Mouse (Mus musculus) G1E-ER4 (cell line): ENCODE data around the gene Spg21. TPM values are rescaled to one million over a fixed set of nuclear protein-coding genes. Genes with fewer than 3 reads are reported as not detected.

ENCODE experiments used
- GATA1 ChIP-seq: IDR thresholded peaks from one replicate; pipeline ENCODE4 v1.8.0; 2012; ENCODE audit warnings: low read length, inconsistent platforms
- polyA plus RNA-seq: library from polyadenylated mRNA; stranded (reverse); fragments of >175 nt; gene quantifications from 2 replicates; pipeline ENCODE4 v1.2.3, GENCODE M21; 2012

Spg21 gene
- polyA plus RNA-seq, 1 experiment = 28.0 TPM

DNA sequence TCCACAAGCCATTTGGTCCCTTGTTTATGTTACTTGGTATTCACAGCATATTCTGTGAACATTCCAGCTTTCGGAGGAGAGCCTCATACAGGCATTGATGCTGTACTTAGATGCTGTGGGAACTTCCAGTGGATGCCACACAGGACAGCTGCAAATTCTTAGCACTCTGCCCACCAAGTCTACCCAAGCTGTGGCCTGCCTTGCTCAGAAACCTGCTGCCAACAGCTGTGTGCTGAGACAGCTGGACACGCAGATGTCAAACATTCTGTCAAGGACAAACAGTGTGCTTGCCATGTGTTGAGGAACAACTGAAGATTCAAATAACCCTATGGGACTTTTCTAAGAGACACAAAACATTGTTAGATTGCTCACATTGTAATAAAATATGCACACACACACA, 1.8 kb upstream of the Spg21 start:
- TF ChIP-seq GATA1 = no peak

DNA sequence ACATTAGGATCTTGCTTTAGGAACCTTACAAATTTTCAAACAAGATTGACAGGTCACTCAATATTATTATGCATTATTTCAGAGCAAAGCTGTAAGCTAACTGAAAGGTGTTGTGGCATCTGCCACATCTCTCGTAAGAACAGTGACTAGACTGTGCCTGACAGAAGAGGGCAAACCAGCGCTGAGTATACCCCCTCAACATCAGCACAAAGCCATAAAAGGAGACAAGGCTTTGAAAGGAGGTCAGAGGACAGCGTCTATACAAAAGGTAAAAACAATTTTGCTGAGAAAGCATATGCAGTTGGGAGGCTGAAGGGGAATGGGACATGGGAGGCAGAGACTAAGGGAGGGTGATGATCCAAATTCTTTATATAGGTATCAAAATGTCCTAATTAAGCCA, 549 bp upstream of the Spg21 start:
- TF ChIP-seq GATA1 = no peak

DNA sequence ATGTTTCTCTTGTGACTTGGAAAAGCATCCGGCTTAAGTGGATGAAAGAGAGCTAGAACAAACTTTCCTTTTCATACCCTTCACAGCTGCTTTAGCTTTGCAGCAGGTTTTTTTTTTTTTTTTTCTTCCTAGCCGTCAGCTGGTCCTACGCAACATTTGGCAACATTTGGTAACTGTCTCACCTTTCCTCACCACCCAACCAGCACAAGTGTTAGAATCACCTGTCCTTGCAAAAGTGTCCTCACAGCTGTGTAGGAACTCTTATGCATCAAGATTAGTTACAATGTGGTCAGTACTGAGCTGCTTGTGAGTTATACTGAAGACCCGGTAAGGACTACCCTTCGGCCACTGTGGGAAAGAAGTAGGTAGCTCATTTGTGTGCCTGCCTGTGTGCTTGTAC, 1.8 kb downstream of the Spg21 start:
- no peak for TF ChIP-seq GATA1

GRCm38 (mm10) chr9:65464161-65464560, 3.4 kb downstream of the Spg21 start:
- TF ChIP-seq GATA1 = no peak

GRCm38 (mm10) chr9:65465241-65465640, 4.5 kb downstream of the Spg21 start:
- no peak for TF ChIP-seq GATA1

DNA sequence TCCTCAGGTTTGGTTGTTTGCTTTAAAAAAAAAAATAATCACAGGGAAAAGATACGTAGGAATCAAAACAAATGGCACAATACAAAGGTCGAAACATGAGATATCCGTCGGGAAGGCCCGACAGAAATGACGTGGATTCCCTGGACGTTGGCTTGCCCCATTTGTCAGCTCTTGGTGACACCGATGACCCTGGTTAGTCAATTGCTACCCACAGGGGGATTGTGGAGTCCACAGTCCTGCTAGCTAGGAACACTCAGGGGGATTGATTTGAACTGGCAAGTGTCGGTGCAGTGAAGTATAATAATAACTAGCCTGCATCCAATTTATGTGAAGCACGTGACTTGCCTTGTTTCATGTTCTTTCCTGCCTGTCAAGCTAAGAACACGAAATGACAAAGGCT, 6.9 kb downstream of the Spg21 start:
- no peak for TF ChIP-seq GATA1

GRCm38 (mm10) chr9:65472769-65473168, 12.0 kb downstream of the Spg21 start:
- no peak for TF ChIP-seq GATA1

DNA sequence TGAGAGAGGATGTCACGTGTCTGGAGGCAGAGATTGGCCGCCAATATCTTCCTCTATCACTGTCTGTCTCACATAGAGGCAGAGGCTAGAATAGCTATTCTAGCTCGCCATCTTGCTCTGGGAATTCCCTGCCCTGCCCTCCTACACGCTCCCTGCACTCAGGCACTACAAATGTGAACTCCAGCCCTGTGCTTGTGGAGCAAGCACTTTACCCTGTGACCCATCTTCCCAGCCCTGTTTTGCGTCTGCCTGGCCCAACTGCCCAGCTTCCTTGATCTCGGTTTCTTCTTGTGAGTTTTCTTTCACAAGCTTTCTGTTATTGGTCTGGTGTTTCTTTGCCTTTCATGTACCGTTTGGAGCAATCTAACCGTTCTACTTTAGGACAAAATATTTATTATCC, 18.4 kb downstream of the Spg21 start:
- no peak for TF ChIP-seq GATA1

GRCm38 (mm10) chr9:65480071-65480470, 19.3 kb downstream of the Spg21 start:
- no peak for TF ChIP-seq GATA1

DNA sequence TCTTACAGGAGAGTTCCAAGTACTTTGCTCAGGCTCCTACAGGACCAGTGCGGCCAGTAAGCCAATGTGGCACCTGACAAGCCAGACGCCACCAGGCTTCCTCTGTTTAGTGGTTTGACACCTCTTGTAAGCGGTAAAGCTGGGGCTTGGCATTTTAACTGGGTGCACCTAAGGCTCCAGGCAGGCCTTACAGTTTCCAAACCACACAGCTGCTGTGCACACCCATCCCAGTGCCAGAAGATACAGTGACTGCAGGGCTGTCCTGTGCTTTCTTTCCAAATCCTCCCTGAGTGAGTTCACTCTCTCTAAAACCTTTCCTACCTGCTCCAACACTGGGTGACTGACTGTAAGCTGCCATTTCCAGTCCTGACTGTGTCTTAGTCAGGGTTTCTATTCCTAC, 30.7 kb downstream of the Spg21 start:
- no peak for TF ChIP-seq GATA1

- TF ChIP-seq GATA1 = no peak
Measured at GRCm38 (mm10) chr9:65492351-65492750, 31.6 kb downstream of the Spg21 start.

DNA sequence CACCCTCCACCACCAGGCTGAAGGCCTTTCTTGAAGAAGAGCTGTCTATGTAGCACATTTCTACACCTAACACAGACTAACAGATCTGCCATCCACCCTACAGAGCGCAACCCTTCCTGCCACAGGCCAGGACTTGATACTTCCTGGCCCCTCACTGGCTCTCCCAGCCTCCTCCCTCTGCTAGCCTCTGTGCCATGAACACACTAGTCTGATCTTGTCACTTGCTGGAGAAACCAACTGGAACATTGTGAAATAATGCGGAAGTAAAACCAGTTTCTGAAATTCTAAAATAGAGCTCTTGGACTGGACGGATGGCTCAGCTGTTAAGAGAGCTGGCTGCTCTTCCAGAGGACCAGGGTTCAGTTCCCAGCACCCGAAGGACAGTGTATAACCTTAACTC, 32.1 kb downstream of the Spg21 start:
- no peak for TF ChIP-seq GATA1

DNA sequence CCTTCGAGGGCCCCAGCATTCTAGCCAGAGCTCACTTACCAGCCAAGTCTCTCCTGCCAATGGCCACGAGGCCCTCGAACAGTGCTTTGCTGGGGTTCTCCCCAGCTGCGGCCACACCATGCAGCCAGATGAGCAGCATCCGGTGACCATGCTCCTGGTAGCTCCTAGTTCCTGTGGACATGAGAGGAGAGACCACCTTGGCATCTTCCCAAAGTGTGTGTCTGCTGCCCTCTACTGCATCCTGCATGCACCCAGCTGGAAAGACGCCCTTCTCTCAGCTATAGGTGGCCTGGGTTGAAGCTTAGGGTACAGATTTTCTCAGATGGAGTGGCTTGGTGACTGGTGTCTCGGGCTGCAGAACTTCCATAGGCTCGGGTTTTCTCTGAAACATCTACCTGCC, 41.4 kb downstream of the Spg21 start:
- no peak for TF ChIP-seq GATA1

DNA sequence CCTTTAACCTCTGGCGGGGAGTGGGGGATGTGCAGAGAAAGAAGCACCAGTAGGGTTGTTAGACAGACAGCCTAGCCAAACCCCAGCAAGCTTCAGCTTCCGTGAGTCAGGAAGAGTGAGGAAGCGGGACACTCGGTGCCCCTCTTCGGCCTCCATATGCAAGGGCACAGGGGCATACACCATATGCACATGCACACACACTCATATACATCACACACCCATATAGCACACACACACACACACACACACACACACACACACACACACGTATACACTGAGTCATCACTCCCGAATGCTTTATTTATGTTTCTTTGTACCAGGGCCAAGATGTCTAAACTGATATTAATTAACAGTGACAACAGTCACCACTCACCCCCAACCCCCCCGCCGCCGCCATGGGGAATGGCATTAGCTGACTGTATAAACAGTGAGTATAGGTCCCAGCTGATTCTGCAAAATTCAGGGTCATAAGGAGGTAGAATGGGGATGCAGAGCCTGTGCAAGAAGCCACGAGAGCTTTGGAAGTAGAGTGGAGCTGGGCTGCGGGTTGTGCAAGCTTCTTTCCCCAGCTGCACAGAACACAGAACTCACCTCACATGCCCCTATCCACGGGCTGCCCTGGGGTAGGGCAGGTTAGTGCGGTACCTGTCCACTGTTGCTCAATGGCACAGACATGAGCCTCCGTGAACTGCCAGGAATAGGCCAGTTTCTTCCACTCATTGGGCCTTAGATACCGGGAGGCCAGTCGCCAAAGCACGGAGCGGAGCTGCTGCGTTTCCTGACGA, 42.2 kb downstream of the Spg21 start:
- no peak for TF ChIP-seq GATA1

- no peak for TF ChIP-seq GATA1
Measured at GRCm38 (mm10) chr9:65508449-65508848, 47.7 kb downstream of the Spg21 start.

GRCm38 (mm10) chr9:65512520-65512919, 51.8 kb downstream of the Spg21 start:
- TF ChIP-seq GATA1 = no peak

GRCm38 (mm10) chr9:65514431-65514830, 53.7 kb downstream of the Spg21 start:
- TF ChIP-seq GATA1 = no peak

GRCm38 (mm10) chr9:65514851-65515261, 54.1 kb downstream of the Spg21 start:
- no peak for TF ChIP-seq GATA1
